ENCODE assay signal across 8 mouse cellular contexts in genomic region chr4:151988342-151989109, GRCm38 (mm10). TPM values are rescaled to one million over a fixed set of nuclear protein-coding genes. Genes with fewer than 3 reads are reported as not detected.
DNase-seq lines count a peak whose midpoint lies in the region; ATAC-seq and TF ChIP-seq lines count a peak whose summit lies in the region.

Thap3 (minus strand) TSS chr4:151988997.

- no peak for DNase-seq in ES-E14 (ENCODE audit: low read depth, low spot score)
- DNase-seq in heart, postnatal 36 days = peak; percentile 91 to 92
- peak; percentile 73 to 84 for DNase-seq in layer of hippocampus, adult 2 months (ENCODE audit: low spot score in 2 of 2)
- DNase-seq in ovary, adult 18-20 months (ENCODE audit: low spot score) = peak; percentile 70
- peak; percentile 79 to 82 for DNase-seq in thymus, postnatal 10 days (ENCODE audit: low spot score in 2 of 2)

- in situ Hi-C loops in ES-E14 (cut with MboI; ENCODE audit: low sequenced_read_pairs in 2 of 2, unreplicated experiment in 2 of 2) = no loop called here

- no peaks in the 10 kb centered on the region for H3K9me3 ChIP-seq in ES-E14 (ENCODE audit: control insufficient read depth, insufficient read depth, low read depth, low read length)
- no peaks in the 10 kb centered on the region for H3K9me3 ChIP-seq in forebrain, embryonic 16.5 days (ENCODE audit: control insufficient read depth, low read length)
- H3K9me3 ChIP-seq in lung, embryonic 16.5 days (ENCODE audit: control insufficient read depth, low read length) = no peaks in the 10 kb centered on the region

- H3K27me3 ChIP-seq in forebrain, embryonic 16.5 days (replicated peaks; ENCODE audit: control insufficient read depth, insufficient read depth, low read length) = no peaks in the 10 kb centered on the region
- H3K27me3 ChIP-seq in lung, embryonic 16.5 days (ENCODE audit: control insufficient read depth, insufficient read depth, low read depth, low read length) = no peaks in the 10 kb centered on the region

- intact Hi-C loops in heart, postnatal 36 days (cut with DNase I) = loop anchor here (2.0 kb wide), 1 partner anchor 40 kb away; no protein-coding TSS in a partner anchor

- peak within 1 kb of the TSS; percentile 76 for H3K4me2 ChIP-seq in forebrain, embryonic 16.5 days (ENCODE audit: low read length)
- peak within 1 kb of the TSS; percentile 86 for H3K4me2 ChIP-seq in lung, embryonic 16.5 days (ENCODE audit: low read depth, low read length)

- WGBS in forebrain, embryonic 16.5 days = under 1% methylated on average over 51 of the region's 54 CpGs
- WGBS in lung, embryonic 16.5 days = under 1% methylated on average over 45 of the region's 54 CpGs

- H3K36me3 ChIP-seq in ES-E14 (ENCODE audit: control insufficient read depth, insufficient read depth, low read length, poor library complexity, severe bottlenecking) = peaks cover 30% of the 10 kb centered on the region
- H3K36me3 ChIP-seq in forebrain, embryonic 16.5 days (ENCODE audit: control insufficient read depth, insufficient read depth) = peaks cover 14% of the 10 kb centered on the region
- H3K36me3 ChIP-seq in lung, embryonic 16.5 days (ENCODE audit: control insufficient read depth, insufficient read depth, low read length) = peaks cover 27% of the 10 kb centered on the region

- H3K4me3 ChIP-seq in ES-E14 (ENCODE audit: insufficient read depth in 1 of 2, low read depth in 1 of 2, low read length in 2 of 2, poor library complexity in 1 of 2, severe bottlenecking in 1 of 2) = peak within 1 kb of the TSS; percentile 89 to 97
- H3K4me3 ChIP-seq in forebrain, embryonic 16.5 days (replicated peaks; ENCODE audit: low read length) = peak within 1 kb of the TSS; percentile 92
- peak within 1 kb of the TSS; percentile 61 for H3K4me3 ChIP-seq in layer of hippocampus, adult 2 months
- H3K4me3 ChIP-seq in lung, embryonic 16.5 days (ENCODE audit: low read length) = peak within 1 kb of the TSS; percentile 92

- H3K4me1 ChIP-seq in ES-E14 (ENCODE audit: control insufficient read depth in 2 of 2, insufficient read depth in 2 of 2, low read length in 2 of 2, poor library complexity in 1 of 2) = peaks cover 0 to 30% of the 10 kb centered on the region in 2 experiments; a peak in 3 of 4 replicates
- peaks cover 25% of the 10 kb centered on the region for H3K4me1 ChIP-seq in forebrain, embryonic 16.5 days (replicated peaks; ENCODE audit: control insufficient read depth, insufficient read depth, low read length)
- H3K4me1 ChIP-seq in lung, embryonic 16.5 days (replicated peaks; ENCODE audit: control insufficient read depth, insufficient read depth, low read length) = peaks cover 19% of the 10 kb centered on the region

- H3K27ac ChIP-seq in ES-E14 (ENCODE audit: insufficient read depth, low read depth, low read length, poor library complexity, severe bottlenecking) = peak within 1 kb of the TSS; percentile 16; the same call in 1 of the 2 replicates
- H3K27ac ChIP-seq in forebrain, embryonic 16.5 days (ENCODE audit: low read length) = peak within 1 kb of the TSS; percentile 87
- H3K27ac ChIP-seq in layer of hippocampus, adult 2 months = peak within 1 kb of the TSS; percentile 98
- peak within 1 kb of the TSS; percentile 81 for H3K27ac ChIP-seq in lung, embryonic 16.5 days (ENCODE audit: low read length)

- peak; percentile 27; the same call in 1 of the 2 replicates for ATAC-seq in cerebellum, adult (ENCODE audit: insufficient number of reproducible peaks, low FRiP score, low TSS enrichment)
- ATAC-seq in forebrain, embryonic 16.5 days = peak; percentile 87
- ATAC-seq in lung, embryonic 16.5 days (ENCODE audit: low read depth) = peak; percentile 77

- H3K9ac ChIP-seq in ES-E14 (ENCODE audit: insufficient read depth, low read depth, low read length, poor library complexity, severe bottlenecking) = peak within 1 kb of the TSS; percentile 82
- H3K9ac ChIP-seq in forebrain, embryonic 16.5 days (replicated peaks; ENCODE audit: low read depth, low read length) = peak within 1 kb of the TSS; percentile 99
- peak within 1 kb of the TSS; percentile 94 for H3K9ac ChIP-seq in lung, embryonic 16.5 days (ENCODE audit: low read length)

- no peak for TF ChIP-seq CTCF in layer of hippocampus, adult 2 months (conservative IDR thresholded peaks at IDR 0.05)

TF ChIP-seq in ES-E14, 5 proteins besides CTCF, POLR2A, EP300 and RAD21:
- peak; percentile 67; the same call in 1 of the 2 replicates for TF ChIP-seq HCFC1 (IDR thresholded peaks at IDR 0.05; ENCODE audit: borderline replicate concordance, insufficient read depth, low read length)
- no peak for TF ChIP-seq MAFK (IDR thresholded peaks at IDR 0.05; ENCODE audit: insufficient read depth, low read depth, low read length)

RNA-seq across cellular contexts. Expression of gene Thap3, which starts in this region (rescaled TPM):
- total RNA-seq in ES-E14 (2012; rRNA removed) = 7.6 and 12.5 TPM in 2 replicates
- 32.7 and 42.7 TPM in 2 replicates for polyA plus RNA-seq in forebrain, embryonic 16.5 days (2015; fragmentation: Nextera tagmentation; extraction: Ambion mirVana)
- total RNA-seq in heart, postnatal 36 days (2021) = 10 to 100 TPM; 12.8 to 12.9 TPM
- total RNA-seq in layer of hippocampus, adult 2 months (2021) = 10 to 100 TPM; 26.8 to 29.7 TPM
- polyA plus RNA-seq in lung, embryonic 16.5 days (2015; fragmentation: Nextera tagmentation; extraction: Ambion mirVana) = 37.5 and 43.9 TPM in 2 replicates

Comparison
In these comparisons a context has a peak if more than half of its experiments do, and no peak if none do; other contexts are left out.
1. H3K27ac ChIP-seq: peak in every context shown above with its lines; median percentile 98 in layer of hippocampus, adult 2 months; 87 in forebrain, embryonic 16.5 days; 81 in lung, embryonic 16.5 days; 16 in ES-E14.
2. ATAC-seq: peak in every context shown above with its lines; median percentile 87 in forebrain, embryonic 16.5 days; 77 in lung, embryonic 16.5 days; 27 in cerebellum, adult.